Mouse (Mus musculus) thymus, postnatal 36 days (tissue): ENCODE results near the gene Atat1.
"Not testable (repeated sequence)": the region's sequence is repeated elsewhere in the genome, so short reads cannot be mapped to it uniquely, and the experiment has no call there.

ENCODE experiments used
- DNase-seq, 2 experiments: peaks; one replicate each; pipeline ENCODE4 v3.0.0; 2022; ENCODE audit warnings: mixed read lengths in 2 of 2

Atat1 gene

DNA sequence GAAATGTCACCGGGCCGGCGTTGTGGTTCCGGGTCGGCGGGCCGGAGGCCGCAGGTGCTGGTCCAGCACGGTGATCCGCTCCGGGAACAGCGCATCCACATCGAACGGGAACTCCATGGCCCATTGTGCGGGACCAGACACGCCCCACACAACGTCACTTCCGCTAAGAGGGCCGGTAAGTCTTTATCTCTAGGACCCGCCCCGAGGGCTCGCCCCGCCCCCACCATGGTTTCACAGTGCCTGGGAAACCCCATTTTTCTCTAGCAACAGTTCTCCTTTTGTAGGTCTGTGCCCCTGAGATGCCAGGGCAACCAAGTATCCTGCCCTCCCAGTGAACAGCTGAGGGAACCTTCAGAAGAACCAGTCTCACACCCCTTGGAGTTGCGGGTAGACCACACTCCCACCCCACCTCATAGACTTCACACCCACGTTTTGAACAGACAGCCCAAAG, at the start of gene Atat1:
Gene Atat1, minus strand, starts transcription at position 157 of the 451 bp plus-strand sequence.
- DNase-seq: peak; percentile 94 to 95

DNA sequence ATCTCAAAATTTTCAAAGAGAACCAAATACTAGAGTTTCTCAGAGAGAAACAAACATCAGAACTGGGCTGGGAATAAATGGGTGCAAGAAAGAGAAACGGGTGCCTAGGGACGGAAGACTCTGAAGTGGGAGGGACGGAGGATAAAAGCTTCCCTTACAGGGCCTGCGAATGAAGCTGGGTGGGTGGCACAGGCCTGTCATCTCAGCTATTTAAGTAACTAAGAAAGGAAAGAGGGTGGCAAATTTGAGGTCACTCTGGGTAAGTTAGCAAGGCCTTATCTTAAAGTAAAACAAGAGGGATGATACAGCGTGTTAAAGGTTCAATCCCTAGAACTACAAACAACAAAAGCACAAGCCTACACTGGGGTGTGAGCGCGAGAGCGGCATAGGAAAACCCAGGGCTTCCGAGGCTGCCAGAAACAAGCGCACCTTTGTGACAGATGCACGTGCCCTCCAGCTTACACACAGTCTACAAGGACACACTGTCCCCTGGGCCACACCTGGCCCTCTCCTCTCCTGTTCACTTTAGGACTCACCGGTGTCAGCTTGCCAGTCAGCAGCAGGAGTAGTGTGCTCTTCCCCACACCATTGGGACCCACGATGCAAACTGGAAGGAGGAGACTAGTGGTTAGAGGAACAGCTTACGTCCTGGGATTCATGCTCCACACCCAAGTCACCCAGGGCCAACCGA, 48.8 kb upstream of the Atat1 start:
- no peak for DNase-seq

DNA sequence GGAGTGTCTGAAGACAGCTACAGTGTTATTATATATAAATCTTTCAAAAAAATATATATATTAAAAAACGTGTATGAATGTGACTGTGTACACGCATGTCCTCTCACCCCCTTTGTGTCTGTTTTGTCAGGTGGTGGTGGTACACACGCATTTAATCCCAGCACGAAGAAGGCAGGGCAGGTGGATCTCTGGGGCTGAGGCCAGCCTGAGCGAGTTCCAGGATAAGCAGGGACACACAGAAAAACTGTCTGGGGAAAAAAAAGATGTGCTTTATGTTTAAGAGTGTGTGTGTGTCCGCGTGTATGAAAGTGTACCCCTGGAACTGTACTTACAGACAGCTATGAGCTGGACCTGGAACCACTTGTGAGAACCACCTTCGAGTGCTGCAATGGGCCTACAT, 44.8 kb upstream of the Atat1 start:
- no peak for DNase-seq

DNA sequence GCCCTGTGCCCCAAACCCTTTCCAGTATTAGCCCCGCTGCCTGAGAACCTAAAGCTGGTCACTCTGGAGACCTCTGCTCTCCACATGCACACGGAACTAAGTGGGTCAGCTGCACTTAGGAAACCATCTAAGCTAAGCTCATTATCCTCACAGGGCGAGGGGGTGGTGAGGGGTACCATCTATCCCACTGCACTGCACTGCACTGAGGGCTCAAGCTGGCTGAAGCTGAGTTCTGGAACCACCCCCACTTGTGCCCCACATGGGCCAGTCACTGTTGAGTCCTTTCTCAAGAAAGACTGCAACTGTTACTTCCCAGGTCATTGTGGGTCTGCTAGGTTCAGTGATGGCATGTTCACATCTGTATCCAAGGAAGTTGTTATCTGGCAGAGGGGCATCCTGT, 42.7 kb upstream of the Atat1 start:
- not testable (repeated sequence) for DNase-seq

DNA sequence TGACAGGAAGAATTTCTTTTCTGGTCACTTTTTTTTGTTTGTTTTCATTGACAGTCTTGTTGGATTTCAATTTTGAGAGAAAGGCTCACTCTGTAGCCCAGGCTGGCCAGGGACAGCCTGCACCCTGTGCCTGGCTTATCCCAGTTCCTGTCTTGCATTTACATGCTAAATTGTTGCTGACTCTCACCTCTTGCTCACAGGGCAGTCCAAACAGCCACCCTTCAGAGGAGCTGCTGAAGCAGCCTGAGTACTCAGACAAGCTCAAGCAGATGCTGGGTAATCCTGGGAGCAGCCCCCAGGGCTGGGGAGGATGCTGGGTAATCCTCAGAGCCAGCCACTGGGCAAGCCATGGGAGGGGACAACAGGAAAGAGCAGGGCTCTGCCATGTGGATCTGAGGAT, 41.1 kb upstream of the Atat1 start:
- DNase-seq: not testable (repeated sequence)

DNA sequence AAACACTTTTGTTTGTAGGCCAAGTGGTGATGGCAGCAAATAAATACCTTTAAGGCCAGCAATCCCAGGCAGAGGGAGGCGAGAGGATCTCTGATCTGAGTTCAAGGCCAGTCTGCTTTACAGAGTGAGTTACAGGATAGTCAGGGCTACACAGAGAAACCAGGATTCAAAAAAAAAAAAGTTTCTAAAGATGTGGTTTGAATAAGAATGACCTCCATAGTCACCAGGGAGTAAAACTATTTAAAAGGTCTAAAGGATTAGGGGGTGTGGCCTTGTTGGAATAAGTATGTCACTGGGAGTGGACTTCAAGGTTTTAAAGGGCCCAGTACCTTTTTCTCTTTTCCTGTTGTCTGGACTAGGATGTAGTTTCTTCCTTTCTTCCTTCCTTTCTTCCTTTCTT, 30.1 kb upstream of the Atat1 start:
- no peak for DNase-seq

DNA sequence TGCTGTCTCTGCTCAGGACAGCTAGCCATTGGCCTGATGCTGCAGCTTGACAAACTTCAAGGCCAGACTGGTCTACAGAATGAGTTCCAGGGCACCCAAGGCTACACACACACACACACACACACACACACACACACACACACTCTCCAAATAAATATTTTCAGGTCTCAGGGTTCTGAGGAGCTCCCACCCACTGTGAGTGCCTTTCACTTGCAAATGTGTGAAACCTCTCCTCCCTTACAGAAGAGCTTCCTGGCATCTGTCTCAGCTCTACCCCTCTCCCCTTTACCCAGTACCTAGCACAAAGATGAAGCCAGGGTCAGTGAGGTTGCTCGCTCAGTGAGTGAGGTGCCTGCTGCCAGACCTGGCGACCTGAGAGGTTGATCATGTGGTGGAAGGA, 29.2 kb upstream of the Atat1 start:
- no peak for DNase-seq

DNA sequence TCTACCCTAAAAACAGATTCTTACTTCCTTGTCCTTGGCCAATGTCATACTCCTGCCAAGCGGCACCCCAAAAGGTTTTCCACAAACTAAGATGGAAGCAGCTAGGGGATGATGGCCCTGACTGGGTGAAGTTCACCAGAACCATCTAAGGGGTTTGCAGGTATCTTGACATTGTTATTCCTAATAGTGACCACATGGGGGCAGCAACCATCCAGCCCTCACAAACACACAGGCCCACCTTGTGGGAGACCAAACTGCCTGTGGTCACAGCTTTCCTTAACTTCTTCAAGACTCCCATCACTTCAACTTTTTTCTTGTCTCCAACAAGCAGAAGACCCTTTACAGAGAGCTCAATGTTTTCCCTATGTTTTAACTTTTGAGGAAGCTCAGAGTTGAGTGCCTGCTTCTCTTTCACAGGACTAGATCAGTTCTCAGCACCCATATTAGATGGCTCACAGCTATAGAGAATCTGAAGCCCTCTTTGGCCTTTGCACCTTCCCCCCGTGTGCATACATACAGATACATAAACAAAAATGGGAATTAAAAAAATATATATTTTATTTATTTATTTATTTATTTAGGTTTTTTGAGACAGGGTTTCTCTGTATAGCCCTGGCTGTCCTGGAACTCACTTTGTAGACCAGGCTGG, 27.9 kb upstream of the Atat1 start:
- peak; percentile 36 to 54 for DNase-seq

DNA sequence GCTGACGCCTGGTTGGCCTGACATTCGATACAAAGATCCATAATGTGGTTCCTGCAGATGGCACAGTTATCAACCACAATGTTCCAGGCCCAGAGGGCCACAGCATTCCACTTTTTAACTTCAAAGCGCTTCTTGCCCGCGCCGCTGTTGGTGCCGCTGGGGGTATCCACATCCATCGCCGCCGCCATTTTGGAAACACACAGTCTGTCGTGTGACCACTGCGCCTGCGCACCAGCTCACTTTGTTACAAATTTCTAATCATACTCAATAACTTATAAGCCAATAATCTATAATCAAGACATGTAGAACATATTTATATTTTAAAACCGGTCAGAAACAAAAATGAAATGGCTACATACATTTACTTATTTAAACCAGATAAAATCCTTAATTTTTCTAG, 25.9 kb upstream of the Atat1 start:
- DNase-seq: not testable (repeated sequence)

DNA sequence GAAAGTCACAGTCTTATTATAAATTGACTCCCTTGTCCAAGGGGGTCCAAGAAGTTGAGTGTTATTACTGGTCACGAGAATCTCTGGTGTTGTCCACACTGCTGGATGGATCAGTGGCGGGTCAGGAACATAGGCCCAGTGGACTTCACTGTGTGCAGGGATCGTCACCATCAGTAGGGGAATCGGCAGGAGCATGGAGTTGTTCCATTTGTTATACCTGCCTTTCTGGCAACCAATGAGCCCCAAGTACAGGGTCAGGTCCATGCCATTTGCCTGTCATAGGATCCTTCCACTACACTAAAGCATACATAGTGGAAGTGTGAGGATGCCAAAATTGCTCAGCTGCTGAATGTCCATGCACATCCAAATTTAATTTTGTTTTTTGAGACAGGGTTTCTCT, 22.7 kb upstream of the Atat1 start:
- DNase-seq: no peak

DNA sequence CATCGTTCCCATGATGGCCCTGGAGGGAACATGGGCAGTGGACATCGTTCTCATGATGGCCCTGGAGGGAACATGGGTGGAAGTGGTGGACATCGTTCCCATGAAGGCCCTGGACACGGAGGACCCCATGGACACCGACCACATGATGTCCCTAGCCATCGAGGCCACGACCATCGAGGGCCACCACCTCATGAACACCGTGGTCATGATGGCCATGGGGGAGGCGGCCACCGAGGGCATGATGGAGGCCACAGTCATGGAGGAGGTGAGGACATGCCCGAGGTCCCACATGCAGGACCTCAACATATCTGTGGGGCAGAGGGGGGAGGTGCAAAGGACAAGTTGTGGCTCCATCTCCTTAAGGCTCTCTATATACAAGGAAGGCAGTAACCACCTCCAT, 20.8 kb upstream of the Atat1 start:
- DNase-seq: no peak

DNA sequence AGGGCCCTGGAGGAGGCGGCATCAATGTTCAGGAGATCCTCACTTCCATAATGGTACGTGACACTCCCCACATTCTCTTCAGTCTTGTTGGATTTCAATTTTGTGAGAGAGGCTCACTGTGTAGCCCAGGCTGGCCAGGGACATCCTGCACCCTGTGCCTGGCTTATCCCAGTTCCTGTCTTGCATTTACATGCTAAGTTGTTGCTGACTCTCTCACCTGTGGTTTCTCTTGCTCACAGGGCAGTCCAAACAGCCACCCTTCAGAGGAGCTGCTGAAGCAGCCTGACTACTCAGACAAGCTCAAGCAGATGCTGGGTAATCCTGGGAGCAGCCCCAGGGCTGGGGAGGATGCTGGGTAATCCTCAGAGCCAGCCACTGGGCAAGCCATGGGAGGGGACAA, 19.7 kb upstream of the Atat1 start:
- no peak for DNase-seq

DNA sequence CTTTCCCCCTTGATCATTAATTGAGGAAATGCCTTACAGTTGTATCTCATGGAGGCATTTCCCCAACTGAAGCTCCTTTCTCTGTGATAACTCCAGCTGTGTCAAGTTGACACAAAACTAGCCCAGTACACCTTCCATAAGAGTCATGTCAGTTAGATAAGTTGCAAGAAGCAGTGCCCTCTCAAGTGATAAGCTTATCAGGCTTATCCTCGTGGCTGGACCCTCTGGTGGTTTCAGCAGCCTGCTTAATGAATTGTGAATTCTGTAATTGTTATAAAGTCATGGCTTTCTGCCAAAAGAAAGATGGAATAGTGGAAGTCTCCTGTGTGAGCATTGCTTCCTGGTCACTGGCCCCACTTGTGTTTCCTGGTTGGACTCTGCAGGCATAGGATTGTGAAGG, 17.6 kb upstream of the Atat1 start:
- no peak for DNase-seq

DNA sequence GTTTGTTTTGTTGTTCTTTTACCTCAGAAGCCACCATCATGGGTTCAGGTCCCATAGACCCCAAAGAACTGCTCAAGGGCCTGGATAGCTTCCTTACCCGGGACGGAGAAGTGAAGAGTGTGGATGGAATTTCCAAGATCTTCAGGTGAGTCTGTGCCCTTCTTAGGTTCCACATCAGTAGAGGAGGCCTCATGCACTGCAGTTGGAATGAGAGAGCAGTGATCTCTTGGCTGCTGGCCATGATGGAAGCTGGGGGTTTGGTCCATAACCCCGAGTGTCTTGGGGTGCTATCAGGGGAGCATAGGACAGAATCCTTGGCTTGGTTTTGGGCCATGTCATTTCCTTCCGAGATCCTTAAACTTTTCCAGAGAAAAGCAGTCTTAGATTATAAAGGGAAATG, 13.4 kb upstream of the Atat1 start:
- DNase-seq: no peak

DNA sequence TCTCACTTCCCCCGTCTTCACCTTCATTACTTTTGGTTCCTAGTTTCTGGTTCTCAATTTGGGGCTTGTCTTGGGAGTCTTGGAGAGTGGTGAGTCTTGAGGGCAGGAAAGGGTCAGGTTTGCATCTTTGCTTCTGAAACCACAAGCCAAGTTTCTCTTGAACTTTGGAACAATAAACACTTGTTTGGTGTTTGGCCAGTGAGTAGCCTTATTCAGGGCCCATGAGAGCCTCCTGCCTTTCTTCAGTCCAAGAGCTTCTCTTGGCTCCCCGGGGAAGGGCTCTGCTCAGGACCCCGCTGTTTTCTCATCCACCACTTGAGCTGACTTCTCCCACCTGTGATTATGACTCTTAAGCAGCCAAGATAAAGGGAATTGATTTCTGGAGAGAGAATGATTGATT, 12.7 kb upstream of the Atat1 start:
- DNase-seq: no peak

DNA sequence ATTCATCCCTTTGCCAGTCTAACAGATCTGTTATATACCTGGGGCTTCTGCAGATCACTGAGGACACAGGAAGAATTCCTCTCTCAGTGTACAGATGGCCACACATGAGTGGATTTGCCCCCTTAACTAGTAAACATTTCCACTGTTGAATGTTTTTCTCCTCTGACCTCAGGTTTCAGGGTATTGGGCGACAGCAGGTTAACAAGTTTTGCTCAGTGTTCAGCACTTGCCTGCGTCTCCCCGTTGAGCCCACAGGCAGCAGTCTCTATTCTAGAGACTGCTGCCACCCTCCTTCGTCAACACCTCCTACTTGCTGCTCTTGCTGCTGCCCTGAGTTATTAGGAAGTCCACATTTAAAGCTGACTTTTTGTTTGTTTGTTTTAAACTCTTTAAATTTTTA, 11.8 kb upstream of the Atat1 start:
- DNase-seq: no peak

DNA sequence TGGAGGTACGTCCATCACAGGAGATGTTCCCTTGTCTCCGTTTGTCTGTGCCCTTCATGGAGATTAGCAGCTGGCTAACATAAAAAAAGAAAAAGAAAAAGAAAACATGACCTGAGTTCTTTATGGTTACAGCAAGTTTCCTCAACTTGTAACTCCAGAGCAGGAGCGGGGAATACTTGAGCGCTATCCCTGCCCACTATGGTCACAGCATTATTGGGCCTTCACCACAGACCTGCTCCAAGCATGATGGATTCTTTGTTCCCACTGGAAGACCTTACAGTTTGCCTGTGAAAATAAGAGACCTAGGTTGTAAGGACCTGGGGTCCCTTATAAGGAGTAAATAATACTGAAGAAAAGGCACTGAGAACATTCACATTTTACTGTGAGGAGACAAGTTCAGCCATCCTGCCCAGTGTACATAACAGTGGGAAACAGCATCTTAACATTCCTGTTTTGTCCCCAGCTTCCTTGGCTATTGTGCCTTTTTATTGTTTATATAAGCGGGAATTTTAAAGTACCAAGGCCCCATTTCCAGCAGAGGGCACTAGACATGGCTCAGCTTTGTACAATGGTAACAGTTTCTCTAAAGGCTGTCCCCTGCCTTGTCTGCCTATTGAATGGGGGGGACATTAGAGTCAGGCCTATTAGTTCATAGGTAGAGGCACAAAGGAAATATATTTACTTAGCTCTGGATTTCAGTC, 11.1 kb upstream of the Atat1 start:
- no peak for DNase-seq

DNA sequence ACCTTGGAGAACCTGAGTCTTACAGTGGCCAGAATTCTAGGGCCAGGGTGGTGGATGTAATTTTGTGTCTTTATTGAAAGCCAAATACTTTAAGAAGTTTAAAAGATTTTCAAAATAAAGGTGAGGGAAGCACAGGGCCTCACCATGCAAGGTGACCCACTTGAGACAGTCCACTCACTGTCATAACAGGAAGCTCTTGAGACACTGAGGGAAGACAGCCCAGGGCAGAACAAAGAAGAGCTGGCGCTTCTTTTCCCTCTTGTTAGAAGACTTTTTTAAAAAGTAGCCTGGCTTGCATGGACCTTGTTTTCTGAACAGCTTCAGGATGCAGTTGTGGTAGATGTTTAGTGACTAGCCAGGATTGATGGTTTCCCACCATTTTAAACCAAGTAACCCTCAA, 10.5 kb upstream of the Atat1 start:
- no peak for DNase-seq

DNA sequence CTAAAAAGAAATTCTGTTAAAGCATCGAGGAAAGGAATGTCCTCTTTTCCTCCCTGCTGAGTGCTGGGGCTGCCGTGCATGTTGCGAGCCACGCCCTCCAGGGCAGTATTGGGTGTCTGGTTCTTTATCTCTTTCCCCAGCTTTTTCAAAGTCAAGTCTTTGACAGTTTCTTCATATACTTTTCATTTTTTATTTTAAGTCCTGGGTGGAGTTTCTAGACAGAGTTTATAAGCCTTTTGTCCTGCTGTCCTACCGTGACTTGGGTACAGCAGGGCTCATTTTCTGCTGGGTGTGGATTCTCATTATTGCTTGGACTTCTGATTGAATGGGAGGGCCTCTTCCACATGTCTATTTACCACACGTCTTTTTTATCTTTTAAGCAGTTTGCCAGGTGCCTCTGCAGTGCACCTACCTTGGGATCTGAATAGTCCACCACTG, 10.0 kb upstream of the Atat1 start:
- no peak for DNase-seq

DNA sequence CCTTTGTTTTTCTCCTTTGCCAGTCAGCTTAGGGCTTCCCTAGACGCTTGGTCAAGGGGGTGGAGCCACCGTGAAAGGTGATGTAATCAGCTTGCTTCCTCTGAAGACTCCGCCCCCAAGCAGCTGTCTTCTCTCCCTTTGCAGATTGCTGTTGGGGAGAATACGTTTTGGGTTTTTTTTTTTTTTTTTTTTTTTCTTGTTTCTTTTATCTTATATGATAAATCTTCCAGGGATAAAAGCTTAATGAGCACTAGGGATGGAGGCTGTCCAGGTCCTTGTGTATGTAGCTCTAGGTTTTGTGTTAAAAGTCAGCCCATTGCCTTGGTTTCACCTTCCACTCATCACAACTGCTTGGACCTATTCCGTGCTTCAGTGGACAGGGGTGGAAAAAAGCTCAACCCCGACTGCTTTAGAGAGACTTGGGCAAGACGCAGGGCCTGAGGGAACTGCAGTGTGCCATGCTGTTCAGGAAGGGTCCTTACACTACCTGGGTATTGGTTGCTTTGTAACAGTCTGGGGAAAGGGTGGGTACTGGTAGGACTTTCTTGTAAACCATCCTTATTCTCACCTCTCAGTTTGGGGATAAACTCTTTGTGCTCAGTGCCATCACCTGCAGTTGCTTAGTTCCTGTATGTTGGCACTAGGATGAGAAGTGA, 9.3 kb upstream of the Atat1 start:
- DNase-seq: peak; percentile 94 to 98

DNA sequence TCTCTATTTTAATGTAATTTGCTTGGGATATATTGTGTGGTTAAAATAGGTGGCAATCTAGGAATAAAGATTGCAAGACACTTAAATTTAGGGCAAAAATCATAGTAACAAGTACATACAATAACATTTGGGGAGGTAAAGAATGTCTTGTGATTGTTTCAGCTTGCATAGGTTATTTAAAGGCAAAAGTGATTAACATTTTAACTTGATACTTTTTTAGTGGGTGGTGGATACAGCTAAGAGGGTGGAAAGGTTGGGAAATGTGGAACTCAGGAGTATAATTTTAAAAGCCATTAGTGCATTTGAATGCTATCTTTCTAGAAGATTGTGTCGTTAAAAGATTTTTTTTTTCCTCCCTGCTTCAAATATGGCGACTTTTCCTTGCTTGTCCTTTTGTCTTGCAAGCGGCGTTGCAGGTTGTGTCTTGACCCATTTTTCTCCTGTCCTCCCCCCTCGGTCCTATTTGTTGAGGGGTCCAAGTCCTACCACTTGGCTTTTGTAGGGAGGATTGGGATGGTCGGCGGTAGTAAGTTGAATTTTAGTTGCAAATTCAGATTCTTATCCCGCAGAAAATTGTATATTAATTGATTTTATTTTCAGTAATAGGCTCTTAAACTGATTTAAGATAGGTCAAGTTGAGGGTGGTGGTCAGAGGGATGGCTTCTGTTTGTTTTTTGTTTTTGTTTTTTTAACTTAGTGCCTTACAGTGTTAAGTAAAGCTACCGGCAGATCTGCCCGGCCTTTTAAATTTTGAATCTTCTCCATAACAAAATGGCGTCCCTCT, 8.6 kb upstream of the Atat1 start:
- DNase-seq: peak; percentile 43 to 44

DNA sequence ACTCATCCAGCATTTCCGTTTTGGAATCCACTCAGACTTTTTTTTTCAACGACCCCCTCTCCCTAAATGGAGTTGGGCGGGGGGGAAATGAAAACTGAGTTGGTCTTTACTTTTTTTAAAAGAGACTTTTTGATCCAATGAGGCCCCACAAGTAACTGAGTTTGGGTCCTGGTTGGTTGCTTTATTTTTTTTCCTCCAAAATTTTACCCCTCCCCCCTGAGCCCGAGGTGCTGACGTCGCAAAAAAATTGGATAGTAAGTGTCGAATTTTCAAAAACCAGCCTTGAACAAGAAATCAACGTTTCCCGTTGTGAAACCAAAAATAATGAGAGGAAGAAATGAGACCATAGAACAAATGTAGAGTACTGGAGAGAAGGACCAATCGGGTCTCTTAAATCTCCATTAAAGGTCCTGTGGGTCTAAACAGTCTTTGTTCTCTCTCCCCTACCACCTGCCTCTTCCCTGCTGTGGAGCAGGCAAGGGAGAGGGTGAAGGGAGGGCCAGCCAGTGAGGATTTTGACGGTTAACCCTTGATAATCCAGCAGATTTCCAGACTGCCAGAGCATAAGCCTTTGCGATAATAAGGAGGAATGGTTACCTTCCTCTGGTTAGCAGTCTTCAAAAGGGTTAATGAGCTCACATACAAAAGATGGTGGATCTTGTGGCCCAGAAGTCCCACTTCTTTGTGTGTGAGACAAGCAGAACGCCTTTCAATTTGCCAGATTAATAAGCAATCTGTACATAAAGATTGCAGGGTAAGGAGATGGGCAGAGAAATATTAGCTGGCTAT, 7.8 kb upstream of the Atat1 start:
- peak; percentile 51 to 52 for DNase-seq
